Mouse (Mus musculus): Measurements from ENCODE around the gene Chrna5.
A peak's percentile ranks its signal among the peaks of the same experiment; 100 is the strongest.

Gene Chrna5

GRCm38 (mm10) chr9:55023902-55024583 is 43.4 kb downstream of the Chrna5 start:
- DNase-seq (ENCODE audit: low read depth), result peak; percentile 85

- no peak for DNase-seq (ENCODE audit: low read depth)
These were observed 45.0 kb downstream of the Chrna5 start for GRCm38 (mm10) chr9:55025534-55026274.

- no peak for DNase-seq (ENCODE audit: low read depth)
These were observed 45.6 kb downstream of the Chrna5 start, which contains the start of gene Chrna3 for GRCm38 (mm10) chr9:55026275-55026663. Gene Chrna3, minus strand, starts transcription at chr9:55026562.

- DNase-seq (ENCODE audit: low read depth), result no peak
These were observed 50.9 kb downstream of the Chrna5 start for GRCm38 (mm10) chr9:55031435-55032167.

GRCm38 (mm10) chr9:55038948-55039347 is 58.3 kb downstream of the Chrna5 start:
- no peak for DNase-seq (ENCODE audit: low read depth)

GRCm38 (mm10) chr9:55039983-55040382 is 59.3 kb downstream of the Chrna5 start:
- DNase-seq (ENCODE audit: low read depth), result no peak

- DNase-seq (ENCODE audit: low read depth), result no peak
These were observed 60.7 kb downstream of the Chrna5 start for GRCm38 (mm10) chr9:55041389-55041788.

GRCm38 (mm10) chr9:55043688-55044087 is 63.0 kb downstream of the Chrna5 start:
- DNase-seq (ENCODE audit: low read depth), result no peak

- no peak for DNase-seq (ENCODE audit: low read depth)
These were observed 64.3 kb downstream of the Chrna5 start for GRCm38 (mm10) chr9:55045001-55045400.

- peak; percentile 55 for DNase-seq (ENCODE audit: low read depth)
These were observed 66.1 kb downstream of the Chrna5 start for GRCm38 (mm10) chr9:55046764-55047163.

GRCm38 (mm10) chr9:55048211-55048880 is 67.7 kb downstream of the Chrna5 start, which contains the start of gene Chrnb4:
Gene Chrnb4, minus strand, starts transcription at chr9:55048779.
- no peak for DNase-seq (ENCODE audit: low read depth)

- DNase-seq (ENCODE audit: low read depth), result no peak
These were observed 74.8 kb downstream of the Chrna5 start for GRCm38 (mm10) chr9:55055386-55055930.
